Mouse (Mus musculus) urinary bladder, postnatal 10 days (tissue): Measurements from ENCODE around the gene Ube2d2b.

Experiments used
- DNase-seq: peaks from one replicate; pipeline ENCODE4 v3.0.0; 2022; ENCODE audit warnings: low spot score

Ube2d2b gene

GRCm38 (mm10) chr5:107829998-107830560, at the start of gene Ube2d2b:
Ube2d2b (plus strand) TSS chr5:107830099.
- no peak for DNase-seq

- DNase-seq, result no peak
These were observed 47.5 kb upstream of the Ube2d2b start for GRCm38 (mm10) chr5:107782360-107782759.

- no peak for DNase-seq
These were observed 42.0 kb upstream of the Ube2d2b start for GRCm38 (mm10) chr5:107787682-107788443.

- DNase-seq, result no peak
These were observed 40.4 kb upstream of the Ube2d2b start for GRCm38 (mm10) chr5:107789492-107789891.

- DNase-seq, result no peak
These were observed 37.9 kb upstream of the Ube2d2b start for GRCm38 (mm10) chr5:107791966-107792365.

GRCm38 (mm10) chr5:107792516-107792915, 37.4 kb upstream of the Ube2d2b start:
- DNase-seq, result no peak

GRCm38 (mm10) chr5:107793258-107793657, 36.6 kb upstream of the Ube2d2b start:
- no peak for DNase-seq

GRCm38 (mm10) chr5:107793927-107794326, 36.0 kb upstream of the Ube2d2b start:
- no peak for DNase-seq

- DNase-seq, result no peak
These were observed 31.6 kb upstream of the Ube2d2b start for GRCm38 (mm10) chr5:107798290-107798689.

GRCm38 (mm10) chr5:107801234-107801633, 28.7 kb upstream of the Ube2d2b start:
- no peak for DNase-seq

GRCm38 (mm10) chr5:107802621-107803020, 27.3 kb upstream of the Ube2d2b start:
- DNase-seq, result no peak

GRCm38 (mm10) chr5:107807496-107807895, 22.4 kb upstream of the Ube2d2b start:
- DNase-seq, result no peak

GRCm38 (mm10) chr5:107814651-107815050, 15.2 kb upstream of the Ube2d2b start:
- DNase-seq, result no peak

GRCm38 (mm10) chr5:107822521-107822920, 7.4 kb upstream of the Ube2d2b start:
- DNase-seq, result no peak

GRCm38 (mm10) chr5:107831351-107831750, 1.5 kb downstream of the Ube2d2b start:
- DNase-seq, result no peak

- no peak for DNase-seq
These were observed 4.4 kb downstream of the Ube2d2b start for GRCm38 (mm10) chr5:107834287-107834686.

GRCm38 (mm10) chr5:107838891-107839644, 9.2 kb downstream of the Ube2d2b start:
- no peak for DNase-seq

- DNase-seq, result no peak
These were observed 10.8 kb downstream of the Ube2d2b start for GRCm38 (mm10) chr5:107840549-107841238.

- DNase-seq, result no peak
These were observed 17.4 kb downstream of the Ube2d2b start for GRCm38 (mm10) chr5:107847349-107847748.

GRCm38 (mm10) chr5:107847817-107848216, 17.9 kb downstream of the Ube2d2b start:
- DNase-seq, result no peak

GRCm38 (mm10) chr5:107848964-107849363, 19.1 kb downstream of the Ube2d2b start:
- DNase-seq, result no peak

GRCm38 (mm10) chr5:107853807-107854206, 23.9 kb downstream of the Ube2d2b start:
- no peak for DNase-seq
